Mouse (Mus musculus) adrenal gland, adult 8-10 months (tissue): ENCODE data around the gene Nfs1. TPM values are rescaled to one million over a fixed set of nuclear protein-coding genes. Genes with fewer than 3 reads are reported as not detected.

Source experiments
- total RNA-seq, 4 experiments: library from RNA; stranded (reverse); gene quantifications; 2 replicates each; pipeline ENCODE4 v1.2.4; 2022

Nfs1 gene
- total RNA-seq, 4 experiments from 2014 or later, result 93.4 to 102 (median 100) TPM

Other genes starting within 250 kb of the Nfs1 start
- 100 to 1,000 TPM; 123 to 147 (median 135) TPM for gene Uqcc1, start 213.9 kb downstream of the Nfs1 start, total RNA-seq
- gene Gm15557, start 203.5 kb downstream of the Nfs1 start, total RNA-seq, result not detected
- gene Gdf5, start 198.8 kb downstream of the Nfs1 start, total RNA-seq, result under 1 TPM; 0.18 to 0.77 (median 0.48) TPM
- gene Cep250, start 187.7 kb downstream of the Nfs1 start, total RNA-seq, result 10 to 100 TPM; 12.6 to 27.5 (median 19.7) TPM
- 1 to 10 TPM; 1.3 to 6.1 (median 3.5) TPM for gene 6430550D23Rik, start 136.2 kb downstream of the Nfs1 start, total RNA-seq
- 100 to 1,000 TPM; 207 to 250 (median 232) TPM for gene Ergic3, start 136.1 kb downstream of the Nfs1 start, total RNA-seq
- gene Fer1l4, start 91.2 kb downstream of the Nfs1 start, total RNA-seq, result not detected
- gene Spag4, start 79.0 kb downstream of the Nfs1 start, total RNA-seq, result 1 to 10 TPM; 2.2 to 7.1 (median 4.4) TPM
- gene Cpne1, start 32.2 kb downstream of the Nfs1 start, total RNA-seq, result 10 to 100 TPM; 45.5 to 63.4 (median 53.0) TPM
- gene Rbm12, start 32.2 kb downstream of the Nfs1 start, total RNA-seq, result 10 to 100 TPM; 18.9 to 39.2 (median 28.6) TPM
- gene Gm28036, start 17.1 kb downstream of the Nfs1 start, total RNA-seq, result 10 to 100 TPM; 18.9 to 32.6 (median 24.2) TPM
- 100 to 1,000 TPM; 238 to 388 (median 304) TPM for gene Romo1, start 147 bp downstream of the Nfs1 start, total RNA-seq
- gene Rbm39, start 36.1 kb upstream of the Nfs1 start, total RNA-seq, result 100 to 1,000 TPM; 313 to 619 (median 423) TPM
- 10 to 100 TPM; 44.2 to 79.9 (median 57.6) TPM for gene Phf20, start 52.3 kb upstream of the Nfs1 start, total RNA-seq
- gene Cnbd2, start 168.1 kb upstream of the Nfs1 start, total RNA-seq, result 1 to 10 TPM; 2.4 to 5.1 (median 3.2) TPM
- gene Scand1, start 168.5 kb upstream of the Nfs1 start, total RNA-seq, result 100 to 1,000 TPM in 3 of 4 experiments, 10 to 100 TPM in 1; 98.3 to 137 (median 105) TPM